Mouse (Mus musculus) heart, adult 11 months (tissue): ENCODE measurements around the gene Plaa.
"Not testable (repeated sequence)": the region's sequence is repeated elsewhere in the genome, so short reads cannot be mapped to it uniquely, and the experiment has no call there.

Source experiments
- DNase-seq: peaks from one replicate; pipeline ENCODE4 v3.0.0; 2022

Plaa gene

GRCm38 (mm10) chr4:94603031-94603629 lies at the start of gene Plaa:
Gene Plaa, minus strand, starts transcription at chr4:94603244.
- DNase-seq, result peak; percentile 99

GRCm38 (mm10) chr4:94650426-94651175 lies 47.6 kb upstream of the Plaa start:
- not testable (repeated sequence) for DNase-seq

GRCm38 (mm10) chr4:94649920-94650319 lies 46.9 kb upstream of the Plaa start, which contains the start of gene Lrrc19:
Gene Lrrc19, minus strand, starts transcription at chr4:94650144.
- DNase-seq, result no peak

- no peak for DNase-seq
These were observed 40.1 kb upstream of the Plaa start for GRCm38 (mm10) chr4:94643141-94643540.

- DNase-seq, result no peak
These were observed 17.0 kb upstream of the Plaa start for GRCm38 (mm10) chr4:94620077-94620476.

- DNase-seq, result no peak
These were observed 11.6 kb upstream of the Plaa start for GRCm38 (mm10) chr4:94614627-94615006.

- peak; percentile 99 for DNase-seq
These were observed 11.1 kb upstream of the Plaa start, which contains the start of gene Ift74 for GRCm38 (mm10) chr4:94613972-94614626. Gene Ift74, plus strand, starts transcription at chr4:94614491.

GRCm38 (mm10) chr4:94610339-94610738 lies 7.3 kb upstream of the Plaa start:
- no peak for DNase-seq

GRCm38 (mm10) chr4:94605591-94605990 lies 2.5 kb upstream of the Plaa start:
- DNase-seq, result no peak

- DNase-seq, result no peak
These were observed 1.5 kb upstream of the Plaa start for GRCm38 (mm10) chr4:94604452-94605019.

GRCm38 (mm10) chr4:94602496-94603030 lies 481 bp downstream of the Plaa start:
- no peak for DNase-seq

- no peak for DNase-seq
These were observed 1.6 kb downstream of the Plaa start for GRCm38 (mm10) chr4:94601395-94601794.

- DNase-seq, result peak; percentile 54
These were observed 10.3 kb downstream of the Plaa start for GRCm38 (mm10) chr4:94592709-94593108.

GRCm38 (mm10) chr4:94591765-94592381 lies 11.2 kb downstream of the Plaa start:
- peak; percentile 24 for DNase-seq

GRCm38 (mm10) chr4:94572677-94573076 lies 30.4 kb downstream of the Plaa start:
- no peak for DNase-seq

- DNase-seq, result no peak
These were observed 38.7 kb downstream of the Plaa start for GRCm38 (mm10) chr4:94564297-94564696.

- DNase-seq, result no peak
These were observed 40.9 kb downstream of the Plaa start for GRCm38 (mm10) chr4:94561954-94562648.

GRCm38 (mm10) chr4:94560316-94560715 lies 42.7 kb downstream of the Plaa start:
- DNase-seq, result no peak

GRCm38 (mm10) chr4:94559266-94559665 lies 43.8 kb downstream of the Plaa start:
- no peak for DNase-seq

GRCm38 (mm10) chr4:94557145-94557544 lies 45.9 kb downstream of the Plaa start:
- peak; percentile 74 for DNase-seq

GRCm38 (mm10) chr4:94556265-94557054 lies 46.6 kb downstream of the Plaa start, which contains the start of the genes Gm10306 and Caap1:
Gene Gm10306, plus strand, starts transcription at chr4:94556546.
Gene Caap1, minus strand, starts transcription at chr4:94556796.
- peak; percentile 98 for DNase-seq
